Mouse (Mus musculus) CD4-positive, CD25-positive, alpha-beta regulatory T cell, adult 2 months (primary cell): ENCODE measurements around the gene Lyzl6.

Experiments used
- DNase-seq: peaks from one replicate; pipeline ENCODE4 v3.0.0-alpha.2; 2012; ENCODE audit warnings: low read depth, low spot score

Lyzl6 gene

GRCm38 (mm10) chr11:103638790-103639189, at the start of gene Lyzl6:
Gene Lyzl6, minus strand, starts transcription at chr11:103638890.
- DNase-seq = no peak

DNA sequence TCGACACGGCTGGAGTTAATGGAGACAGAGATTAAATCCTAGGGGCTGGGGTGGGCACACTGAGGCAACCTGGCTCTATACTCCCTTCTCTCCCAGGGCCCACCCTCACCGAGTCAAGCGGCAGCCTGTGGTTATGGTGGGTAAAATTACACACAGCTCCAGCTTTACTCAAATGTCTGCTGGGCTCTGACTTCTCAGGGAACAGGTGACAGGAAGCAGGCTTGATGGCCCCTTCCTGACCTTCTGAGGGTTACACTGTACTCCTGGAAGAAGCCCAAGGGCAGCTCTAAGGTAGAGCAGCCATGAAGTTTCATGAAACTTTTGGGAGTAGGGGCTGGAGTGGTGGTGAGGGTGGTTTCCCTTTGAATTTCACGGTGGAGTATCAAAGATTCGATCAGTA, 48.0 kb upstream of the Lyzl6 start:
- DNase-seq = no peak

- no peak for DNase-seq
Measured at GRCm38 (mm10) chr11:103685261-103685736, 46.6 kb upstream of the Lyzl6 start.

DNA sequence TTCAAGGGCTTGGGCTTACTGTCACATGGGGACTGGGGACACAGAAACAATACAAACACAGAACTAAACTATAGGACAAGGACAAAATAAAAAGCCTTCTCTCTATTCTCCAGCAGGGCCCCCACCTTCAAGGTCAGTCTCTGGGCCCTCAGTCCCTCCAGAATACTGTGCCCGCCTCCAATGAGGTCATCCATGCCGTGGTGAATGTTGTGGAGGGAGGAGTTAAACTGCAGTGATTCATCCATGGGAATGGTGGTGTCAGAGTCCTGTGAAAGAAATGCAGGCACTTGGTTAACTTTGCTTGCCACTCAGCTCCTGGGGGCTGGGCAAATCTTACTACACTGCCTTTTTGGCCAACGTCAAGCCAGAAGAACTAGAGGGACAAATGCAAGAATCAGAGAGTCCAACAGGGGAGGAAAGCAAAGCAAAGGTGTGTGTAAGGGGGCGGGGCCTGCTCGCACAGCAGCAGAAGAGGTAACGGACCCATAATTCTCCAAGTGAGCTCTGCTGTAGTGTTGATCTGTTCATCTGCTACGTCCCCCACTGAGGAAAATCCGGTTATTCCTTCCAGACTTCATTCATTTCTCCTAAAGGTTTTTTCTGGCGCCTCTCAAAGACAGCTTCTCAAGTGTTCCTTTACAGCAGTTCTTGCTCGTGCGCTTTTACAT, 45.1 kb upstream of the Lyzl6 start:
- no peak for DNase-seq

GRCm38 (mm10) chr11:103677042-103677441, 38.4 kb upstream of the Lyzl6 start:
- peak; percentile 56 for DNase-seq

- peak; percentile 73 for DNase-seq
Measured at GRCm38 (mm10) chr11:103675556-103675955, 36.9 kb upstream of the Lyzl6 start.

- DNase-seq = no peak
Measured at GRCm38 (mm10) chr11:103666907-103667426, 28.3 kb upstream of the Lyzl6 start.

DNA sequence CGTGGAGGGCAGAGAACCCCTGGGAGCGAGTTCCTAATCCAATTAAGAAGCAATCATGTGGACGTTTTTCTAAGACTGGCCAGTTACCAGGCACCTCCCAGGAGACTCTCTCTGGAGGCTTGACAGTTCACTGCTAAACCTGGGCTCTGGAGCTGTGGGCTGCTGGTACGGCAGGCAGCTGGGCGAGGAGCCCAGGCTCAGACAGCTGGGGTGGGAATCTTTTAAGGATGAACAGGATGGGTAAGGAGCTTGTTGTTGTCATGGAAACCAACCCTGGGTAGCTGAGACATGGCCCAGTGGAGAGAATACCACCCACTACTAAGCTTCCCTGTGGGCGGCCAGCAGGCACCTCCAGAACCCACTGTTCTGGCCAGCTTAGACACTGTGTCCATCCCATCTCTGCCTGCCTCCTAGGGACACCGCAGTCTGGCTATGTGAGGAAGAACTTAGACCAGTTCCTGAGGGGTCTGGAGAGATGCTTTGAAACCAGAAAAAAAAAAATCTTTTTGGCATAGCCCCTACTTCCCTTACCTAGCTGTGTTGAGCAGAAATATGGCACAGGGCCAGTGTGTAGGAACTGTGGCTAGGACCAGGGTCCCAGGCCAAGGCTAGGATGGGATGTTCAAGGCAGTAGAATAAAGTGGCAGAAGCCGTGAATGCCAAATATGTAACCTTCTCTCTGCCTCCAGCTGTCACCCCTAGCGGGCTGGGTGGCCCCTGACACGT, 27.7 kb upstream of the Lyzl6 start:
- DNase-seq = no peak

DNA sequence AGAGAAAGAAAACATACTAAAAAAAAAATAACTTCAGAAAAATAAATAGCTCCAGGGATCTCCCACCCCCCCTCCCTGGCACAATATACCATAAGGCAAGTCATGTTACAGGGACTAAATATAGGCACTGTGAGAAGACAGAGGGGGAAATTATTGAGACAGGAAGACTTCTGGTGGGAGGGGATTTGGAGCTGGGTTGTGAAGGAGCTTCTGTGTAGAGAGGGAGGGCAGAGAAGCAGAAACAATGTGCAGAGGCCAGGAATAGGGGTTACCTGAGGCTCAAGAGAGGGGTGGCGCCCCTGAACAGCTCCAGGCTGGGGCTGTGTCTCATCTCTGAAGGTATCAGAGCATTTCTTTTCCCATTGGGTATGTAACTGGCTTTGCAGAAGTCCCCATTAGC, 27.0 kb upstream of the Lyzl6 start:
- DNase-seq = no peak

- DNase-seq = no peak
Measured at GRCm38 (mm10) chr11:103663119-103663518, 24.4 kb upstream of the Lyzl6 start.

DNA sequence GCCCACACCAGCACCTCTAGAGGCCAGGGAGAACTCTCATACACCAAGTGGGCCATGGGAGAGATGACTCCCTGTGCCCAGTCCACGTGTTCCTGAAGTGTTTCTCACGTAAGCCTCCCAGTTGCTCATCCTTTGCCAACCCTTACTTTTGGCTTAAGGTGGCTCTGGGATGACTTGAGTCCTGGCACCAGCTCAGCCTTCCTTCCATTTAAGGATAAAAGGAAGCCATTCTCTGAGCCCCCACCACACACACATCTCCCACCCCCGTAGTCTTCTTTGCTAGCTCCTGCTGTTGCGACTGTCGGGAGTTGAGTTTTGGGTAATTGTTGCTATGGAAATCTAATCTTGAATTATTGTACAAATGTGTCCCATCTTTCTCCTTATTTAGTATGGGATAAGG, 23.9 kb upstream of the Lyzl6 start:
- DNase-seq = no peak

DNA sequence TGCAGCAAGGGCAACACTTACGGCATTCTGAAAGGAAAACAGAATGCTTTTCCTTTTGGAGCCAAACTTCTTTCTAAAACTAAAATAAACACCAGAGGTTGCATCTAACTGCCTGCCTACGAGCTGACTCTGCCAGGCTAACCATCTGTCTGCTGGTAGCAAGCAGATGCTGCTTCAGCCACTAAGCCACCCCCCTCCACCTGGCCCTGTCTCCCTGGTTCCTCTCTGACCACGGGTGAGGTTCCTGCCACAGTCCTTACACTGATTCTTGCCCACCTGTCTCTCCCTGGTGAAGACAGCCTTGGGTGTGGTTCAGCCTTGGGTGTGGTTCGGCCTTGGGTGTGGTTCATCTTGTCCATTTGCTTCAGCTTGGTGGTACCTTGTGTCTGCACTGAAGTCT, 23.2 kb upstream of the Lyzl6 start:
- DNase-seq = no peak

GRCm38 (mm10) chr11:103658189-103658588, 19.5 kb upstream of the Lyzl6 start:
- DNase-seq = no peak

DNA sequence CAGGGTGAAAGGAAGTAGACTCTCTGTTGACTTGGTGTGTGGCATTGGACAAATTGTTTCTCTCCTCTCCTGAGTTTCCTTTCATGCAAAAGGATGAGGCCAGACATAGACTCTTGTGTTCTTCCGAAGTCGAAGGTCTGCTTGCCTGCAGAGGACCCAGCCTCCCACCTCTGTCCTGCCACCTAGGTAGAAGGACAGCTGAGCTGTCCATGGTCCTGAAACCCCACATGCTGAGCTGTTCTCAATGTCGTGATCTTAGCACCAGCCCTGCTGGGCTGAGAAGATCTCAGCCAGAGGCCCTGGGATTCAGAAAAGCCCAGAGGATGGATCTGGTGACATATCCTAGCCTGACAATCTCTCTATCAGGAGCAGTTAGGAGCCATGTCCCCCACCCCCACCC, 17.8 kb upstream of the Lyzl6 start:
- DNase-seq = peak; percentile 44

DNA sequence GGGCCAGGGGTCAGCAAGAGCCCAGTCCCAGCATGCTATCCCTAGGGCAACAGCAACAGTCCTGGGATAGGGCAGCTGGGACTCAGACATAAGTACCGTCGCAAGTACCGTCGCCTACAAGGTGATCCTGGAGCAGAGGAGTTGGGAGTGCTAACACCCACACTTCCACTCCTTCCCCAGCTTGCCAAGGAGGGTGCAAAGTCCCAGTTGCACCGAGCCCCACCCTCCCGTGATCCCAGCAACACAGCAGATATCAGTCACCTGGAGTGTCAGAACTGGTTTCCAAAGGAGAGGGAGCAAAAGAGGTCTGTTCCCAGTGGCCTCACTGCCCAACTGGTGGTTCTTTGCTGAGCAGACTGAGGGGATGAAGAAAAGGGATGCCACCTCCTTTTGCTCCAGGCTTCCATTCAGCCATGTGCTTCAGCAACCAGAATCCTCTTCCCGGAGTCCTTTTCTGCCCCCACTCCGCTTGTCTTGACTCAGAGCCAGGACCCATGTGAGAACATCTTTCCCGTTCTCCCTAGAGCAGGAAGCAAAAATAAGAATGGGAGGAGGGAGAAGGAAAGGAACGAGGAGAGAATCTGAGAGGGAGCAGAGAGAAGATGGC, 14.8 kb upstream of the Lyzl6 start:
- no peak for DNase-seq

GRCm38 (mm10) chr11:103651426-103651825, 12.7 kb upstream of the Lyzl6 start:
- DNase-seq = no peak

- no peak for DNase-seq
Measured at GRCm38 (mm10) chr11:103649983-103650493, 11.3 kb upstream of the Lyzl6 start.

DNA sequence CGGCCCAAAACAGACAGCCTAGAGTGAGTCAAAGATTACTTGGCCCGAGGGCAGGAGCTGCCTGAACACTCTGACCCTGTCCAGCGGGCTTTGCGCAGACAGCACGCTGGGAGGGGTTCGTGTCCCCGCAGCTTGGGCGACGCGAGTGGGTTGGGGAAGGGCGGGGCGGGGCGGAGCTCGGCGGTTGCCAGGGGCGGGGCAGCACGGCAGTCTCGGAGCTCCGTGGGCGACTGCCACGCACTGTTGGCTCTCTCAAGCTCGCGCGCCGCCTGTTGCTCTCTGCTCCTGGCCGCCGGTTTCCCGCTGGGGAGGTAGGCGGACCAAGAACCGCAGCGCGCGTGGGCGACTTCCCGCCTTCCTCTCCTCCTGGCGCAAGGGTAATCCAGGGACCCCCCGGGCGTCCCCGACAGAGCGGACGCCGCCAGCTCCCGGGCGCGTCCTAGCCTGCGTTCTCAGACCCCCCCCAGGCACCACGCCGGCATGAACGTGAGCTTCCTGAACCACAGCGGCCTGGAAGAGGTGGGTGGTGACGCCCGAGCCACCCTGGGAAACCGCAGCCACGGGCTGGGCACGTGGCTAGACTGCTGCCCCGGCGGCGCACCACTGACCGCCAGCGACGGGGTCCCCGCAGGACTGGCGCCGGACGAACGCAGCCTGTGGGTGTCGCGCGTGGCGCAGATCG, 10.8 kb upstream of the Lyzl6 start, which contains the start of gene Rprml:
Rprml (plus strand) TSS at position 270 of the 682 bp plus-strand sequence.
- DNase-seq = no peak

DNA sequence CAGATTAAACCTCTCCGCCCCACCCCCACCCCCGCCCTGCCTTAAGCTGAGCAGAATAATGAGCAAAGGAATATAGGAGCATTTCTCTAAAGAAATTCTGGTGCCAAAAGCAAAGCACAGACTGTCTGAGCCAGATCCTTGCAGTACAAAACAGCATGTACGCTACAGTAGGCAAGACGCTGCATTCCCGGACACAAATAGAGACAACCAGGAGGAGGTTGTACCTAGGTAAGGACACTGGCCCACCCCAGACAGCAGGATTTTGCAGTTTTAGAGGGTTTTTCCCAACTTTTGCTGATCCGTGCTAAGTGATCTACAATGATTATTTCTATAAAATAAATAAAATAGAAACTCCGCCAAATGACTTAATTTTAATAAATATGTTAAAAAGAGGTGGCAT, 10.0 kb upstream of the Lyzl6 start:
- no peak for DNase-seq

- no peak for DNase-seq
Measured at GRCm38 (mm10) chr11:103647921-103648620, 9.4 kb upstream of the Lyzl6 start.

DNA sequence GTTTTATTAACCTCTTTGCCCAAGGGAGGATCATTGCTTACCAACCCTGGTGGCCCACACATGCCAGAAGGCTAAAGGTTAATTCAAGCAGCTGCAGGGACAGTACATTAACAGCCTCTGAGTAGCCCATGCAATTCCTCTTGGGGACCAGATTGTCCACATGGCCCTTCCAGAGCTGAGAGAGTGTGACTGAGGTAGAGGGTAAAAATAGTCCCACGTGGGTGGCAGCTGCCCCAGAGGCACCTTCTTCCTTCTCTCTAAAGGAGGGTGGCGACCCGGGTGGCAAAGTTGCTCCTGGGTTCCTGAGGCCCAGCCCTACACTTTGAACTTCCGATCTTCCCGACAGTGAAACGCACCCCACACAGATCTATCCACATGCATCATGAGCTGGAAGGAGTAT, 7.6 kb upstream of the Lyzl6 start:
- no peak for DNase-seq
